29 mouse cellular contexts compared by ENCODE assay signal in genomic region chrX:143846637-143847036, GRCm38 (mm10). TPM values are rescaled to one million over a fixed set of nuclear protein-coding genes. Genes with fewer than 3 reads are reported as not detected.
"Had no signal": no experiment of that assay in that cellular context is flagged by ENCODE, and none has a peak within 500 bp of the region (broad histone marks: within the 10 kb centered on the region; RNA-seq: fewer than 3 reads in every experiment).

No protein-coding gene starts in this region.

- DNase-seq: gastrocnemius, adult 2 months; gastrocnemius, postnatal 10 days; gastrocnemius, postnatal 25 days; heart, adult 18-20 months; heart, postnatal 10 days; heart, postnatal 4 days; kidney, adult 2 months; kidney, adult 9 months; kidney, postnatal 14 days; kidney, postnatal 36 days; layer of hippocampus, adult 9-11 months; layer of hippocampus, postnatal 36 days; left cerebral cortex, postnatal 4 days; liver had no signal

- H3K36me3 ChIP-seq: heart, embryonic 10.5 days; heart, embryonic 12.5 days; hindbrain, embryonic 10.5 days; hindbrain, embryonic 12.5 days; intestine, embryonic 15.5 days; kidney, embryonic 15.5 days; limb, embryonic 12.5 days; liver, embryonic 12.5 days had no signal

- H3K4me1 ChIP-seq: heart, embryonic 10.5 days; heart, embryonic 12.5 days; hindbrain, embryonic 10.5 days; hindbrain, embryonic 12.5 days; intestine, embryonic 15.5 days; kidney, embryonic 15.5 days; limb, embryonic 12.5 days; liver, embryonic 12.5 days had no signal

- H3K9ac ChIP-seq: heart, embryonic 12.5 days; hindbrain, embryonic 12.5 days; hindbrain, embryonic 14.5 days; intestine, embryonic 15.5 days; kidney, embryonic 15.5 days; limb, embryonic 12.5 days; liver, embryonic 12.5 days; liver, embryonic 14.5 days had no signal

- ATAC-seq: hindbrain, embryonic 16.5 days; inflammation-experienced regulatory T-cells, adult 6 months; intestine, embryonic 15.5 days; intestine, postnatal 0 days; liver, embryonic 12.5 days had no signal

- H3K4me2 ChIP-seq: heart, embryonic 12.5 days; hindbrain, embryonic 12.5 days; hindbrain, embryonic 14.5 days; intestine, embryonic 15.5 days; kidney, embryonic 15.5 days; limb, embryonic 12.5 days; liver, embryonic 12.5 days had no signal

- H3K4me3 ChIP-seq: gastrocnemius, adult 2 months; heart, embryonic 10.5 days; heart, embryonic 12.5 days; hindbrain, embryonic 10.5 days; hindbrain, embryonic 12.5 days; intestine, embryonic 15.5 days; kidney, embryonic 15.5 days; limb, embryonic 12.5 days; liver, embryonic 12.5 days had no signal

- H3K9me3 ChIP-seq: heart, embryonic 10.5 days; heart, embryonic 12.5 days; hindbrain, embryonic 10.5 days; hindbrain, embryonic 12.5 days; intestine, embryonic 15.5 days; kidney, embryonic 15.5 days; limb, embryonic 12.5 days; liver, embryonic 12.5 days had no signal

- H3K27me3 ChIP-seq: heart, embryonic 12.5 days; hindbrain, embryonic 12.5 days; intestine, embryonic 15.5 days; liver, embryonic 12.5 days had no signal

- H3K27ac ChIP-seq: gastrocnemius, adult 2 months; heart, embryonic 10.5 days; hindbrain, embryonic 10.5 days; hindbrain, embryonic 12.5 days; hindbrain, embryonic 14.5 days; intestine, embryonic 15.5 days; kidney, embryonic 15.5 days; kidney, postnatal 0 days; limb, embryonic 12.5 days; liver, embryonic 12.5 days; liver, embryonic 14.5 days had no signal

RNA-seq across cellular contexts. Expression of gene Capn6, which starts 19.4 kb away (rescaled TPM):
- total RNA-seq: granulocyte monocyte progenitor cell, adult 5-6 weeks had no signal
- polyA plus RNA-seq: inflammation-experienced regulatory T-cells, adult 6 months had no signal
